Mouse (Mus musculus) myocyte (in vitro differentiated cells): Measurements from ENCODE around the gene Creb1.

ENCODE experiments used
- E2F4 ChIP-seq: IDR thresholded peaks from one replicate; pipeline ENCODE4 v1.6.1; 2011; ENCODE audit warnings: mild to moderate bottlenecking, control low read depth, moderate library complexity; ENCODE audit not compliant: insufficient read depth
- MYOG ChIP-seq, 3 experiments: IDR thresholded peaks; one replicate each; pipeline ENCODE4 v1.6.1; 2011; ENCODE audit warnings: control low read depth in 2 of 3, low read depth in 2 of 3, mild to moderate bottlenecking in 2 of 3; ENCODE audit not compliant: insufficient read length in 2 of 3, control insufficient read depth in 1 of 3, insufficient read depth in 1 of 3

GRCm38 (mm10) chr1:64614311-64614710, 81.9 kb downstream of the Creb1 start:
- no peak for TF ChIP-seq MYOG (IDR thresholded peaks at IDR 0.05; ENCODE audit: control insufficient read depth in 1 of 3, insufficient read depth in 1 of 3, insufficient read length in 2 of 3, low read depth in 2 of 3)
- TF ChIP-seq E2F4 = no peak
